Mouse (Mus musculus): Measurements from ENCODE around the gene Tnfsf12. TPM values are rescaled to one million over a fixed set of nuclear protein-coding genes. Genes with fewer than 3 reads are reported as not detected.
"Not testable (repeated sequence)": the region's sequence is repeated elsewhere in the genome, so short reads cannot be mapped to it uniquely, and the experiment has no call there.

Gene Tnfsf12
- polyA plus RNA-seq, 1 experiment from 2014 or later, result 2.8 TPM

DNA sequence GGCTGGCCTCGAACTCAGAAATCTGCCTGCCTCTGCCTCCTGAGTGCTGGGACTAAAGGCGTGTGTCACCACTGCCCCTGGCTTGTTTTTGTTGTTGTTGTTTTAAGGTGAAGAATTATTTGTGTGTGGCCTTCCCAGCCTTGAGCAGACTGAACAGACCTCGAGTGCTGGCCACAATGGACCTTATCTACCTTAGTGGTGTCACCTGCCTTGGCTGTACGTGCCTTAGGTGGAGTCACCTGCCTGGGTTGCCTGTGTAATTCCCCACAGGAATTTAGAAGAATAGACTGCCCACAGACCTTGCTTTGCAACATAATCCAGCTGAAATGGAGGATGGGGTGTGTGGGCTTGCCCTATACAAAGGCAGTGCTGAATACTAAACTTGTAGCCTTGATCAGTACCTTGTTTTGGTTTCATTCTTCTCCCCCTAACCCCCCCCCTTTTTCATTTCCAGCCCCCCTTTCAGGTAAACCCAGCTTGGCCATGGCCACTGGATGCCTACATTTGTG, 12.3 kb upstream of the Tnfsf12 start:
- Histone ChIP-seq H3K4me1 (ENCODE audit: control insufficient read depth, low read depth, low read length) (peaks cover 12% of the 10 kb centered on the region), H3K4me3 (ENCODE audit: low read depth, low read length) (no peak overlapping the region), H3K27me3 (ENCODE audit: control insufficient read depth, insufficient read depth, low read depth, low read length) (no peaks in the 10 kb centered on the region), H3K4me2 (ENCODE audit: low read depth, low read length) (no peak overlapping the region), H3K36me3 (ENCODE audit: control insufficient read depth, insufficient read depth) (no peaks in the 10 kb centered on the region), H3K9ac (ENCODE audit: low read depth, low read length) (no peak overlapping the region), H3K27ac (ENCODE audit: low read length) (no peak overlapping the region), H3K9me3 (replicated peaks; ENCODE audit: control insufficient read depth, low read length) (no peaks in the 10 kb centered on the region)
- ATAC-seq (ENCODE audit: low read depth), result no peak
- WGBS (ENCODE audit: insufficient replicate concordance), result 68% methylated on average over 4 of the region's 4 CpGs

DNA sequence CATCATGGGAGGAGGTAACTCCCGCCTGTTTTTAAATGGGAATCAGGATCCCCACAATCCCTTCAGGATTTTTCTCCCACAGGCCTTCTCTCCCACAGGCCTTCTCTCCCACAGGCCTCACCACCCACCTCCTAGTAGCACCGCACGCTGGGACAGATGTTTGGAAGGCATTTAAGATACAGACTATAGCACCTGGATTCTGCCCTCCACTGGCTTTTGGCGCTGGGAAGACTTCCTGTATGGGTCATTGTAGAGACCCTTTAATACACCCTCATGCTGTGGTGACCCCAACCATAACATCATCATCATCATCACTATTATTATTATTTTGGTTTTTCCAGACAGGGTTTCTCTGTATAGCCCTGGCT, 11.8 kb upstream of the Tnfsf12 start:
- WGBS (ENCODE audit: insufficient replicate concordance), result 78% methylated on average over 4 of the region's 4 CpGs
- no peaks in the 10 kb centered on the region for H3K36me3 ChIP-seq (ENCODE audit: control insufficient read depth, insufficient read depth)
- no peak overlapping the region for H3K27ac ChIP-seq (ENCODE audit: low read length)
- no peak overlapping the region for H3K4me2 ChIP-seq (ENCODE audit: low read depth, low read length)
- no peaks in the 10 kb centered on the region for H3K9me3 ChIP-seq (replicated peaks; ENCODE audit: control insufficient read depth, low read length)
- ATAC-seq (ENCODE audit: low read depth), result no peak
- no peak overlapping the region for H3K4me3 ChIP-seq (ENCODE audit: low read depth, low read length)
- no peak overlapping the region for H3K9ac ChIP-seq (ENCODE audit: low read depth, low read length)
- peaks cover 12% of the 10 kb centered on the region for H3K4me1 ChIP-seq (ENCODE audit: control insufficient read depth, low read depth, low read length)
- H3K27me3 ChIP-seq (ENCODE audit: control insufficient read depth, insufficient read depth, low read depth, low read length), result no peaks in the 10 kb centered on the region

DNA sequence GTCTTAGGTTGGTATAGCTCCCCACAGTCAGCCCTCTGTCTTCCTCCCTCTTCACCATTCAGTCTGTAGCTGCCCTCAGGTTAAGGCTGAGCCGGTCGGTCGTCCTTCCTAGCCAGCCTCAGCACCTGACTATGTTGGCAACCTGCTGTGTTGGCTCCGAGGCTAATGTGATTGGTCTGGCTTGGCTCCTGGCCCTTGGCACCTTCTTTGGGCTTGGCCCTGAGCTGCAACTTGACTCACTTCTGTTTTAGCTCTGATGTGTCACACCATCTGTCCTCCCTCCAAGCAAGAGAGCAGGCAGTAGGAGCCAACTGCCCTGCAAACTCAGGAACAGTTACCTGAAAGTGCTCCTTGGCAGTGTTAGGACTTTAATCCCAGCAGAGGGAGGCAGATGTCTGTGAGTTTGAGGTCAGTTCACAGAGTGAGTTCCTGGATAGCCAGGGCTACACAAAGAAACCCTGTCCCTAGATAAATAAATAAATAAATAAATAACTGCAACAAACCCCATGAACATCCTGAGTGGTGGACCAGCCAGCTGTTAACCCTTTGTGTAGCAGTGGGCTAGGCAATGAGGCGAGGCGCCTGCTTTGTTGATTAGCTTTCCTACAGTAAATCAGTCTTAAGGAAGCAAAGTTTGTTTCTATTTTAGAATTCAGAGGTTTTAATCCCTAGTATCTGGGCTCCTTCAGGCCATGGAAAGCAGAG, 11.3 kb upstream of the Tnfsf12 start:
- no peaks in the 10 kb centered on the region for H3K36me3 ChIP-seq (ENCODE audit: control insufficient read depth, insufficient read depth)
- H3K9me3 ChIP-seq (replicated peaks; ENCODE audit: control insufficient read depth, low read length), result no peaks in the 10 kb centered on the region
- no peak overlapping the region for H3K27ac ChIP-seq (ENCODE audit: low read length)
- no peak for ATAC-seq (ENCODE audit: low read depth)
- H3K4me2 ChIP-seq (ENCODE audit: low read depth, low read length), result no peak overlapping the region
- no peak overlapping the region for H3K4me3 ChIP-seq (ENCODE audit: low read depth, low read length)
- H3K9ac ChIP-seq (ENCODE audit: low read depth, low read length), result no peak overlapping the region
- WGBS (ENCODE audit: insufficient replicate concordance), result 69% methylated on average over 6 of the region's 6 CpGs
- H3K4me1 ChIP-seq (ENCODE audit: control insufficient read depth, low read depth, low read length), result peaks cover 12% of the 10 kb centered on the region
- no peaks in the 10 kb centered on the region for H3K27me3 ChIP-seq (ENCODE audit: control insufficient read depth, insufficient read depth, low read depth, low read length)

DNA sequence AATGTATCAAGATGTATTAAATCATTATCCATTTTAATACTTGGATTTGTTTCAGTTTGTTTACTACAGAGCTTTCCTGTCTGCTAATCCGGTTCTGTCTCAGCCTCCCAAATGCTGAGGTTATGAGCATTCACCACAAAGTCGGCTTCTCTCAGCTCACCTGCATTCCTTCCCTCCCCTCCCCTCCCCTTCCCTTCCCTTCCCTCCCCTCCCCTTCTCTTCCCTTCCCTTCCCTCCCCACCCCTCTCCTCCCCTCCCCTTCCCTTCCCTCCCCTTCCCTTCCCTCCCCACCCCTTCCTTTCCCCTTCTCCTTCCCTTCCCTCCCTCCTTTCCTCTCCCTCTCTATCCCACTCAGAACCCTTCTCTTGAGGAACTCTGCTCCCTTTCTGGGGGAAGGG, 9.0 kb upstream of the Tnfsf12 start:
- H3K27ac ChIP-seq (ENCODE audit: low read length), result no peak overlapping the region

GRCm38 (mm10) chr11:69703814-69704612, 8.4 kb upstream of the Tnfsf12 start:
- no peak overlapping the region for H3K27ac ChIP-seq (ENCODE audit: low read length)
- no peak for ATAC-seq (ENCODE audit: low read depth)
- no peaks in the 10 kb centered on the region for H3K9me3 ChIP-seq (replicated peaks; ENCODE audit: control insufficient read depth, low read length)
- H3K4me3 ChIP-seq (ENCODE audit: low read depth, low read length), result no peak overlapping the region
- no peaks in the 10 kb centered on the region for H3K27me3 ChIP-seq (ENCODE audit: control insufficient read depth, insufficient read depth, low read depth, low read length)
- H3K4me1 ChIP-seq (ENCODE audit: control insufficient read depth, low read depth, low read length), result no peaks in the 10 kb centered on the region; the same call in 1 of the 2 replicates
- WGBS (ENCODE audit: insufficient replicate concordance), result 53% methylated on average over 8 of the region's 8 CpGs
- H3K36me3 ChIP-seq (ENCODE audit: control insufficient read depth, insufficient read depth), result no peaks in the 10 kb centered on the region
- H3K9ac ChIP-seq (ENCODE audit: low read depth, low read length), result no peak overlapping the region
- no peak overlapping the region for H3K4me2 ChIP-seq (ENCODE audit: low read depth, low read length)

More for the DNA sequence above, 9.0 kb upstream of the Tnfsf12 start:
- Histone ChIP-seq H3K36me3 (ENCODE audit: control insufficient read depth, insufficient read depth) (no peaks in the 10 kb centered on the region), H3K9ac (ENCODE audit: low read depth, low read length) (no peak overlapping the region), H3K9me3 (replicated peaks; ENCODE audit: control insufficient read depth, low read length) (no peaks in the 10 kb centered on the region), H3K27me3 (ENCODE audit: control insufficient read depth, insufficient read depth, low read depth, low read length) (no peaks in the 10 kb centered on the region), H3K4me1 (ENCODE audit: control insufficient read depth, low read depth, low read length) (peaks cover 2% of the 10 kb centered on the region), H3K4me2 (ENCODE audit: low read depth, low read length) (no peak overlapping the region), H3K4me3 (ENCODE audit: low read depth, low read length) (no peak overlapping the region)
- WGBS (ENCODE audit: insufficient replicate concordance), result 36% methylated on average over 2 of the region's 2 CpGs
- no peak for ATAC-seq (ENCODE audit: low read depth)

GRCm38 (mm10) chr11:69703381-69703780, 7.7 kb upstream of the Tnfsf12 start:
- ATAC-seq (ENCODE audit: low read depth); H3K4me2 ChIP-seq (ENCODE audit: low read depth, low read length): not testable (repeated sequence)

DNA sequence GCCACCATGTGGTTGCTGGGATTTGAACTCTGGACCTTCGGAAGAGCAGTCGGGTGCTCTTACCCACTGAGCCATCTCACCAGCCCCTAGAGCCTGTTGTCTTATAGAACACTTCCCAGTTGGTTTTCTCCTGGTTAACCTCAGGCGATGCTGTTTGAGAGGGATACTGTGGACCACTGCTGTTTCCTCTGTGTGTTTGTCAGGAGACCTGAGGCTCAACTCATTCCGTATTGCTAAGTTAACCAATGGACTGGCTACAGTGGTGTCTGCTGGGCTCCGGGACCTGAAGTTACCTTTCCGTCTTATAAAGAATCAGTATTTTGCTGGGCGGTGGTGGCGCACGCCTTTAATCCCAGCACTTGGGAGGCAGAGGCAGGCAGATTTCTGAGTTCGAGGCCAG, 7.2 kb upstream of the Tnfsf12 start:
- H3K9ac ChIP-seq (ENCODE audit: low read depth, low read length), result not testable (repeated sequence)

More at GRCm38 (mm10) chr11:69703381-69703780, 7.7 kb upstream of the Tnfsf12 start:
- 55% methylated on average over 2 of the region's 3 CpGs for WGBS (ENCODE audit: insufficient replicate concordance)
- H3K27ac ChIP-seq (ENCODE audit: low read length); H3K4me1 ChIP-seq (ENCODE audit: control insufficient read depth, low read depth, low read length); H3K4me3 ChIP-seq (ENCODE audit: low read depth, low read length); H3K9ac ChIP-seq (ENCODE audit: low read depth, low read length); H3K36me3 ChIP-seq (ENCODE audit: control insufficient read depth, insufficient read depth); H3K27me3 ChIP-seq (ENCODE audit: control insufficient read depth, insufficient read depth, low read depth, low read length); H3K9me3 ChIP-seq (replicated peaks; ENCODE audit: control insufficient read depth, low read length): not testable (repeated sequence)

DNA sequence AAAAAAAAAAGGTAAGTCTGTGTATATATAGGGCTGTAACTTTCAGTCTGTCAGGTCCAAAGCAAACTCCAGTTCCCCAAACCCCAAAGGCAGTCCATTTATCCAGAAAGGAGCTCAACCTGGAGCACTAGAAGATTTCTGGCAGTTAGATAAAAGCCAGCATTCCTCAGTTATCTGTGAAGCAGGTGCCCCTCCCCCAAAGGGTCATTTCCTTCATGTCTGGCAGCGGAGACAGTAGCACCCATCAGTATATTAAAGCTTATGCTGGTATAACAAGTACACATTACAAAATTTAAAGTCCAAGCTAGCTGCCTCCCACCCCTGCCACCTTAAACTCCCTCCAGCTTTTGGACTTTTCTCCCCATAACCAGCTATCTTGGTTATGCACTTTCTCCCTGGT, 3.9 kb upstream of the Tnfsf12 start:
- H3K4me2 ChIP-seq (ENCODE audit: low read depth, low read length), result no peak overlapping the region
- ATAC-seq (ENCODE audit: low read depth), result no peak

More for the DNA sequence above, 7.2 kb upstream of the Tnfsf12 start:
- not testable (repeated sequence) for H3K27me3 ChIP-seq (ENCODE audit: control insufficient read depth, insufficient read depth, low read depth, low read length); H3K27ac ChIP-seq (ENCODE audit: low read length); H3K4me1 ChIP-seq (ENCODE audit: control insufficient read depth, low read depth, low read length); ATAC-seq (ENCODE audit: low read depth); H3K4me2 ChIP-seq (ENCODE audit: low read depth, low read length); H3K36me3 ChIP-seq (ENCODE audit: control insufficient read depth, insufficient read depth); H3K4me3 ChIP-seq (ENCODE audit: low read depth, low read length); H3K9me3 ChIP-seq (replicated peaks; ENCODE audit: control insufficient read depth, low read length)
- 78% methylated on average over 10 of the region's 10 CpGs for WGBS (ENCODE audit: insufficient replicate concordance)

GRCm38 (mm10) chr11:69698574-69698973, 2.9 kb upstream of the Tnfsf12 start:
- Histone ChIP-seq H3K9me3 (replicated peaks; ENCODE audit: control insufficient read depth, low read length) (no peaks in the 10 kb centered on the region), H3K4me3 (ENCODE audit: low read depth, low read length) (no peak overlapping the region), H3K27me3 (ENCODE audit: control insufficient read depth, insufficient read depth, low read depth, low read length) (no peaks in the 10 kb centered on the region; the same call in 1 of the 2 replicates), H3K4me2 (ENCODE audit: low read depth, low read length) (no peak overlapping the region), H3K36me3 (ENCODE audit: control insufficient read depth, insufficient read depth) (no peaks in the 10 kb centered on the region), H3K27ac (ENCODE audit: low read length) (no peak overlapping the region), H3K4me1 (ENCODE audit: control insufficient read depth, low read depth, low read length) (peaks cover 2% of the 10 kb centered on the region), H3K9ac (ENCODE audit: low read depth, low read length) (no peak overlapping the region)
- WGBS (ENCODE audit: insufficient replicate concordance), result 61% methylated on average over 5 of the region's 5 CpGs
- ATAC-seq (ENCODE audit: low read depth), result no peak

More for the DNA sequence above, 3.9 kb upstream of the Tnfsf12 start:
- Histone ChIP-seq H3K4me1 (ENCODE audit: control insufficient read depth, low read depth, low read length) (peaks cover 2% of the 10 kb centered on the region), H3K4me3 (ENCODE audit: low read depth, low read length) (no peak overlapping the region), H3K27ac (ENCODE audit: low read length) (no peak overlapping the region), H3K27me3 (ENCODE audit: control insufficient read depth, insufficient read depth, low read depth, low read length) (no peaks in the 10 kb centered on the region; the same call in 1 of the 2 replicates), H3K9me3 (replicated peaks; ENCODE audit: control insufficient read depth, low read length) (no peaks in the 10 kb centered on the region), H3K9ac (ENCODE audit: low read depth, low read length) (no peak overlapping the region), H3K36me3 (ENCODE audit: control insufficient read depth, insufficient read depth) (no peaks in the 10 kb centered on the region)
- 20% methylated on average over 1 of the region's 1 CpGs for whole genome bisulfite sequencing (ENCODE audit: insufficient replicate concordance)

Measured in liver, embryonic 16.5 days (tissue).